Mouse (Mus musculus): ENCODE data around the gene Zbtb49. TPM values are rescaled to one million over a fixed set of nuclear protein-coding genes. Genes with fewer than 3 reads are reported as not detected.

Gene Zbtb49
- polyA plus RNA-seq, 1 experiment from 2014 or later = 11.9 TPM

- Histone ChIP-seq H3K27me3 (replicated peaks; ENCODE audit: control insufficient read depth, insufficient read depth, low read length) (peaks cover 5% of the 10 kb centered on the region), H3K4me3 (ENCODE audit: low read depth, low read length) (no peak overlapping the region), H3K4me2 (ENCODE audit: low read depth, low read length) (no peak overlapping the region), H3K4me1 (ENCODE audit: control insufficient read depth, insufficient read depth, low read length) (no peaks in the 10 kb centered on the region), H3K9ac (ENCODE audit: low read depth, low read length) (no peak overlapping the region), H3K27ac (replicated peaks; ENCODE audit: low read depth, low read length) (no peak overlapping the region), H3K9me3 (ENCODE audit: control insufficient read depth, low read length) (no peaks in the 10 kb centered on the region), H3K36me3 (ENCODE audit: control insufficient read depth, insufficient read depth, low read length) (no peaks in the 10 kb centered on the region)
- 68% methylated on average over 6 of the region's 6 CpGs for WGBS
- DNase-seq (ENCODE audit: low spot score) (peak; percentile 32), ATAC-seq (ENCODE audit: low read depth) (no peak)
Observed at GRCm38 (mm10) chr5:38184688-38185285, 35.5 kb downstream of the Zbtb49 start.

- Histone ChIP-seq H3K4me3 (ENCODE audit: low read depth, low read length) (no peak overlapping the region), H3K36me3 (ENCODE audit: control insufficient read depth, insufficient read depth, low read length) (no peaks in the 10 kb centered on the region), H3K4me1 (ENCODE audit: control insufficient read depth, insufficient read depth, low read length) (no peaks in the 10 kb centered on the region), H3K27ac (replicated peaks; ENCODE audit: low read depth, low read length) (no peak overlapping the region), H3K4me2 (ENCODE audit: low read depth, low read length) (no peak overlapping the region), H3K9ac (ENCODE audit: low read depth, low read length) (no peak overlapping the region), H3K27me3 (replicated peaks; ENCODE audit: control insufficient read depth, insufficient read depth, low read length) (no peaks in the 10 kb centered on the region), H3K9me3 (ENCODE audit: control insufficient read depth, low read length) (0 out of 2 replicates have a peak, but pooled peaks cover 3% of the 10 kb centered on the region)
- ATAC-seq (ENCODE audit: low read depth) = no peak
- 84% methylated on average over 15 of the region's 16 CpGs for WGBS
- DNase-seq (ENCODE audit: low spot score) = no peak
Observed at GRCm38 (mm10) chr5:38174256-38174912, 45.9 kb downstream of the Zbtb49 start.

- H3K4me2 ChIP-seq (ENCODE audit: low read depth, low read length) = no peak overlapping the region
- H3K27me3 ChIP-seq (replicated peaks; ENCODE audit: control insufficient read depth, insufficient read depth, low read length) = no peaks in the 10 kb centered on the region
- no peaks in the 10 kb centered on the region for H3K36me3 ChIP-seq (ENCODE audit: control insufficient read depth, insufficient read depth, low read length)
- H3K9ac ChIP-seq (ENCODE audit: low read depth, low read length) = no peak overlapping the region
- ATAC-seq (ENCODE audit: low read depth) (no peak), DNase-seq (ENCODE audit: low spot score) (no peak)
- no peak overlapping the region for H3K4me3 ChIP-seq (ENCODE audit: low read depth, low read length)
- WGBS = 37% methylated on average over 4 of the region's 5 CpGs
- no peak overlapping the region for H3K27ac ChIP-seq (replicated peaks; ENCODE audit: low read depth, low read length)
- H3K4me1 ChIP-seq (ENCODE audit: control insufficient read depth, insufficient read depth, low read length) = no peaks in the 10 kb centered on the region
- 0 out of 2 replicates have a peak, but pooled peaks cover 3% of the 10 kb centered on the region for H3K9me3 ChIP-seq (ENCODE audit: control insufficient read depth, low read length)
Observed at GRCm38 (mm10) chr5:38173766-38174165, 46.5 kb downstream of the Zbtb49 start.

GRCm38 (mm10) chr5:38168497-38168896 is 51.8 kb downstream of the Zbtb49 start:
- Histone ChIP-seq H3K9me3 (ENCODE audit: control insufficient read depth, low read length) (0 out of 2 replicates have a peak, but pooled peaks cover 3% of the 10 kb centered on the region), H3K4me2 (ENCODE audit: low read depth, low read length) (no peak overlapping the region), H3K4me1 (ENCODE audit: control insufficient read depth, insufficient read depth, low read length) (no peaks in the 10 kb centered on the region), H3K4me3 (ENCODE audit: low read depth, low read length) (no peak overlapping the region), H3K27me3 (replicated peaks; ENCODE audit: control insufficient read depth, insufficient read depth, low read length) (no peaks in the 10 kb centered on the region), H3K27ac (replicated peaks; ENCODE audit: low read depth, low read length) (no peak overlapping the region), H3K9ac (ENCODE audit: low read depth, low read length) (no peak overlapping the region), H3K36me3 (ENCODE audit: control insufficient read depth, insufficient read depth, low read length) (no peaks in the 10 kb centered on the region)
- 77% methylated on average over 11 of the region's 11 CpGs for WGBS
- ATAC-seq (ENCODE audit: low read depth) (no peak), DNase-seq (ENCODE audit: low spot score) (no peak)

GRCm38 (mm10) chr5:38159634-38160413 is 60.4 kb downstream of the Zbtb49 start, which contains the start of gene Nsg1:
Gene Nsg1 (minus strand): TSS chr5:38159907.
- H3K4me1 ChIP-seq (ENCODE audit: control insufficient read depth, insufficient read depth, low read length) = peaks cover 6% of the 10 kb centered on the region; the same call in 1 of the 2 replicates
- peak within 1 kb of the TSS; percentile 73 for H3K27ac ChIP-seq (replicated peaks; ENCODE audit: low read depth, low read length)
- peak; percentile 10 for DNase-seq (ENCODE audit: low spot score)
- H3K27me3 ChIP-seq (replicated peaks; ENCODE audit: control insufficient read depth, insufficient read depth, low read length) = 0 out of 2 replicates have a peak, but pooled peaks cover 6% of the 10 kb centered on the region
- WGBS = 8% methylated on average over 35 of the region's 35 CpGs
- H3K4me3 ChIP-seq (ENCODE audit: low read depth, low read length) = peak within 1 kb of the TSS; percentile 89
- H3K9ac ChIP-seq (ENCODE audit: low read depth, low read length) = peak within 1 kb of the TSS; percentile 90
- H3K4me2 ChIP-seq (ENCODE audit: low read depth, low read length) = peak within 1 kb of the TSS; percentile 88
- H3K36me3 ChIP-seq (ENCODE audit: control insufficient read depth, insufficient read depth, low read length) = peaks cover 26% of the 10 kb centered on the region
- peak; percentile 45 for ATAC-seq (ENCODE audit: low read depth)
- H3K9me3 ChIP-seq (ENCODE audit: control insufficient read depth, low read length) = no peaks in the 10 kb centered on the region

- DNase-seq (ENCODE audit: low spot score) = peak; percentile 90
- Histone ChIP-seq H3K9me3 (ENCODE audit: control insufficient read depth, low read length) (no peaks in the 10 kb centered on the region), H3K4me2 (ENCODE audit: low read depth, low read length) (peak overlapping the region; percentile 88), H3K27ac (replicated peaks; ENCODE audit: low read depth, low read length) (peak overlapping the region; percentile 73), H3K9ac (ENCODE audit: low read depth, low read length) (peak overlapping the region; percentile 90), H3K27me3 (replicated peaks; ENCODE audit: control insufficient read depth, insufficient read depth, low read length) (0 out of 2 replicates have a peak, but pooled peaks cover 6% of the 10 kb centered on the region), H3K36me3 (ENCODE audit: control insufficient read depth, insufficient read depth, low read length) (peaks cover 33% of the 10 kb centered on the region), H3K4me3 (ENCODE audit: low read depth, low read length) (peak overlapping the region; percentile 89), H3K4me1 (ENCODE audit: control insufficient read depth, insufficient read depth, low read length) (peaks cover 6% of the 10 kb centered on the region; the same call in 1 of the 2 replicates)
- under 1% methylated on average over 38 of the region's 79 CpGs for WGBS
- peak; percentile 88 for ATAC-seq (ENCODE audit: low read depth)
Observed at GRCm38 (mm10) chr5:38158947-38159633, 61.2 kb downstream of the Zbtb49 start.

- ATAC-seq (ENCODE audit: low read depth) = peak; percentile 16; the same call in 1 of the 2 replicates
- Histone ChIP-seq H3K4me3 (ENCODE audit: low read depth, low read length) (peak overlapping the region; percentile 89), H3K4me2 (ENCODE audit: low read depth, low read length) (peak overlapping the region; percentile 88), H3K27me3 (replicated peaks; ENCODE audit: control insufficient read depth, insufficient read depth, low read length) (0 out of 2 replicates have a peak, but pooled peaks cover 6% of the 10 kb centered on the region), H3K4me1 (ENCODE audit: control insufficient read depth, insufficient read depth, low read length) (peaks cover 6% of the 10 kb centered on the region; the same call in 1 of the 2 replicates), H3K27ac (replicated peaks; ENCODE audit: low read depth, low read length) (peak overlapping the region; percentile 73), H3K9me3 (ENCODE audit: control insufficient read depth, low read length) (no peaks in the 10 kb centered on the region), H3K36me3 (ENCODE audit: control insufficient read depth, insufficient read depth, low read length) (peaks cover 39% of the 10 kb centered on the region), H3K9ac (ENCODE audit: low read depth, low read length) (peak overlapping the region; percentile 90)
- peak; percentile 39 for DNase-seq (ENCODE audit: low spot score)
- WGBS = 2% methylated on average over 16 of the region's 17 CpGs
Observed at GRCm38 (mm10) chr5:38158501-38158946, 61.7 kb downstream of the Zbtb49 start.

All from embryonic facial prominence, embryonic 14.5 days (tissue).